Mouse (Mus musculus) layer of hippocampus, postnatal 14 days (tissue): ENCODE results near the gene Ticrr. TPM values are rescaled to one million over a fixed set of nuclear protein-coding genes. Genes with fewer than 3 reads are reported as not detected.

Experiments used
- DNase-seq, 2 experiments: peaks; one replicate each; pipeline ENCODE4 v3.0.0; 2021 to 2022; ENCODE audit warnings: low spot score in 2 of 2, mixed read lengths in 1 of 2
- long read RNA-seq, 2 experiments: library from polyadenylated mRNA; stranded (forward); transcript quantifications; one replicate each; pipeline ENCODE4 v2.0.0; 2021
- total RNA-seq, 2 experiments: library from RNA; stranded (reverse); gene quantifications; 2 replicates each; pipeline ENCODE4 v1.2.3; 2021

Ticrr gene
- total RNA-seq: under 1 TPM; 0.45 to 0.97 TPM
- long read RNA-seq, experiment 1: 0 reads
- long read RNA-seq, experiment 2: 0 reads

DNA sequence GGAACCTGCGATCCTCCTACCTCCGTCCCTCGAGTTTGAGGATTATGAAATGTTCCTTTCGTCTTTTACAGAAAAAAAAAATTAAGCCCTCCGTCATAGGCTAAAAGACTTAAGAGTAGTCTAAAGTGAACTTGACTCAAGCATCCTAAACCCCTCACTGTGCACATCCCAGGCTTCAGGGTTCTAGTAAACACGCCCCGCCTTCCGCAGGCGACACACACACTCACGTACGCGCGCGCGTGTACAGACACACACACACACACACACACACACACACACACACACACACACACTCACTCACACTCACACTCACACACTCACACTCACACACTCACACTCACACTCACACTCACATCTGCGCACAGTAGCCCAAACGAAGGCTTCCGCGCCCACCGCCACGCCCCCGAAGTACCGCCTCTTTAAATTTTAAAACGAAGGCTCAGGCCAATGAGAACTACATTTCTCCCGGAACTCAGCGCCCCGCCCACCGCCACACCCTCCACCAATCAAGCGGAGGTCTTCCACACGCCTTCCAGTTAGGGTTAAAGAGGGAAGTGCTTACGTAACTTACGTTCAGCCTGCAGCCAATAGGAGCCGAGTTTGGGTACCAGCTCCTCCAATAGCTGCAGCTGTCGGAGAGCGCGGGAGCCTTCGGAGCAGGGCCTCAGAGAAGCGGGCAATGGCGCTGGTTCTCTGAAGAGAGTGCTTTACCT, at the start of gene Ticrr:
Ticrr (plus strand) TSS at position 619 of the 713 bp plus-strand sequence.
- DNase-seq: peak; percentile 91 to 98

DNA sequence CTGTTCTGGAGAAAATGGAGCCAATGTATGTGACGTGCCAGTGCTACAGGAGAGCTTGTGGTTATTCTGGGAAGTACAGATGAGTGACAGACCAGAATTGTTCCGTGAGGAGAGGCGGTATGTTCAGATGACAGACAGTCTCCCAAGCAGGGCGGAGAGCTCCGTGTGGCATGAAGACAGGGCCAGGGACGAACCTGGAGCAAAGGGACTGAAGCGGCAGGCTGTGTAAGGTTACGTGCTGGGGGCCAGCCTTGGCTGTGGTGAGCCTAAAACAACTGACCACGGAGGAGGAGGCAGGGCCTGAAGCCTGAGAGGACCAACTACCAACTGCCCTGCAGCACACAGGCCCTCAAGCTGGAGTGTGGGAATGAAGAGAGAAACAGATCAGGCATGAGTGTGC, 48.1 kb upstream of the Ticrr start:
- DNase-seq: peak in 1 of 2 experiments; percentile 24

DNA sequence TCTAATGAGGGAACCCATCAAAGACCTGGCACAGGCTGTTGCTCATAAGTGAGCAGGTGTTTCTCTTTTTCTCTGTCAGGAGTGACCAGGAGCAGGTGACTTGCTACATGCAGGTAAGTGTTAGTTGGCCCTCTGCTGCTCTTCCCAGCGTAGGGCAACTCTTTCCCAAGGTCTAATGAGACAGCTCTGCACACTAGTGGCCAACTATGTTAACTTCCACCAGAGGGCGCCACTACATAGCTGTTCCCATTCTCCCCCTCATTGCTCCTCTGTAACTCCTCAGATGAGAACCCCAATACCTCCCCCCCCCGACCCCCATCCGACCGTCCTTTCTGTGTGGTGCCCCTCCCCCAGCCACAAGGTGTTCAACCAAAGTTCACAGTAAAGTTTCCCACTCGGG, 47.2 kb upstream of the Ticrr start:
- peak; percentile 65 to 74 for DNase-seq

DNA sequence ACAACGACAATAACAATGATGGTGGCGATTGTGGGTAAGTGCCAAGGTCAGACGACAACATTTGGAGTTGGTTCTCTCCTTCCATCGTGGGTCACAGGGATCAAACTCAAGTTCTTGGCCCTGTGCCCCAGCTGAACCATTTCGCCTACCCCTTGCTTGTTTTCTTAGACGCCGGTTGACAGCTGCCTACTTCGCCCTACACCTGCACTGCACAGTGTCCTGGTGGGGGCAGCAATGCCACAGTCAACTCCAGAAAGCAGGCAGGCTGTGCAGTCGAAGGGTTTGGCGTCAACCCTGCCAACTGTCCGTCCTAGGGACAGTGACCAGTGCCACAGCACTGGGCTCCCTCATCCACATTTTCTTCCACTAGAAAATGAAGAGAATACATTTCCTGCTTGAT, 46.7 kb upstream of the Ticrr start:
- DNase-seq: no peak

DNA sequence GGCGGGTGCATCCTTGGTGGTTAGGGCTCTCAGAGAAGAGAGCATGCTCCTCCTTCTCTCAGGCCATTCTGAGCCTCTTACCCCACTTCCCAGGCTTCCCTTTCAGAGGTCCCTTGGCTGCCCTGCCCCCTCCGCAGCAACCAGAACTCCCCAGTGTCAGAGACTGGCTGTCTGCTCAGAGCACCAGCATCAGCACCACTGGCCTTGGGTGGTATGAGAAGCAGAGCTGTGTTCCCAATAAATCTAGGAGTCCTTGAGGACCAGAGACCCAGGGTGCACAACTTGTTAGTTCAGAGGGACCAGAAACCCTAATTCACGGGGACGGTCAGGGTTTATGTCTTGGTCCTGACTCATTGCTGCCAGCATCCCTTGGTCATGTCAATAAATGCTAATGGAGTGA, 45.0 kb upstream of the Ticrr start:
- DNase-seq: no peak

DNA sequence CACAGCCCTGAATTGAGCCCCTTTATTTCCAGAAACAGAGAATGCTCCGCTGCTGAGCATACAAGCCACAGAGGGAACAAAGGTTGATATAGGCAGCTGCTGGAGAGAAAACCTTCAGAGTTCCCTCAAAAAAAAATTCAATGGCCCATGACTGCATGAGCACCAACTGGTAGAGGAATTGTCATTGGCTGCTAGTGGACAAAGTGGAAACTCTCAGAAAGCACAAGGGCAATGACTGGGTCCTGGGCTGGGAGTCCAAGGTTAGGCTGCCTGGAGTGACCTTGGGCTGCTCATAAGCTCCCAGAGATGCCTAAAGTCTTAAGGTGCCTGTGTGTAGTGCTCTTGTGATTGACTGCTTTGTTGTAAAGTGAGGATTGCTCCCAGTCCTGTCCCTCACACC, 44.1 kb upstream of the Ticrr start:
- DNase-seq: no peak

DNA sequence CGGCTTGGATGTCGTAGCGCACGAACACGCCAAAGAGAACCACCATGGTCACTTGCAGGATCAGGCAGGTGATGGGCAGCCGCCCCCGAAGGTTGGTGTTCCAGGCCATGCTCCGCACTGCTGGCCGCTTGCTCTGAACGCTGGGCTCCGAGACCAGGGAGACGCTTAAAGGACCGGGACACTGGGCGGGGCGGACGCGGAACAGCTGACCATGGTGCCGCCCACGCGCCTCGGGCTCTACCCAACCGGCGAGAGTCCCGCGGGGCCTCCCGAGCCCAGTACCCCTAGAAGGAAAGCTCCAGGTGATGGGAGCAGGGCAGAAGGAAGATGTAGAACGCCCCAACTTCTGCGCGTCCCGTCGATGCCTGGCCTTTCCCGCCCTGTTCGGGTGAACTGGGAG, 42.6 kb upstream of the Ticrr start, which contains the start of gene Rhcg:
Rhcg (minus strand) TSS at position 240 of the 400 bp plus-strand sequence.
- DNase-seq: no peak

DNA sequence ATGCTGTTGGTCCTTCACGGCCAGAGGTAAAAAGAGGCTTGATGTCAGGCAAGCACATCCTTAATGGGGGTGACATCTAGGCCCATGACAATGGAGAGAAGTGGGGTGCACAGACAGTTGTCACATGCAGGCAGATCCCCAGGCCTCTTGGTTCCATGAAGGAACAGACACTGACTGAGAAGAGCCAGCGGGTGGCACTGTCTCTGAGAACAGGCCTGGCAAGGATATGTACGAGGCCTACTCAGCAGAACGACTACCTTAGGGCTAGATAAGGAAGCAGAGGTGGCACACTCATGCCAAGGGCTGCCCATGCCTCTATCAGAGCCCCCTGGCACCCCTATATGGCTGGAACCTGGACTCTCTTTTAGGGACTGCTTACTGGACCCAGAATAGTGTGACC, 40.5 kb upstream of the Ticrr start:
- DNase-seq: no peak

DNA sequence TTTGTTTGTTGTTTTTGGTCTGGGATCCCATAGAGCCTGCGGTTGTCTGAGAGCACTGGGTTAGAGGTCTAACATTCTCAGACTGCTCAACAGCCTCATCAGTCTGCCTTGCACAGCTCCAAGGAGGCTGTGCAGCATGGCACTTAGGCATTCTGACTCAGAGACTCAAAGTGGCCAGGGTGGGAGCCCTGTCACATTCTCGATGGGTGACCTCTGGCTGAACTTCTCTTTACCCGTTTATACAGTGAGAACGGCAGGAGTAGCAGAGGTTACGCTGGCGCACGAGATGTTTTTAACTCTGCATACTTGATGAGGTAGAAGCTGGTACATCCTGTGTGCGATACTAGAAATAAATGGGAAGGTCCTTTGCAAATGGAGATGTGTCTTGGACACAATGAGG, 36.9 kb upstream of the Ticrr start:
- no peak for DNase-seq

DNA sequence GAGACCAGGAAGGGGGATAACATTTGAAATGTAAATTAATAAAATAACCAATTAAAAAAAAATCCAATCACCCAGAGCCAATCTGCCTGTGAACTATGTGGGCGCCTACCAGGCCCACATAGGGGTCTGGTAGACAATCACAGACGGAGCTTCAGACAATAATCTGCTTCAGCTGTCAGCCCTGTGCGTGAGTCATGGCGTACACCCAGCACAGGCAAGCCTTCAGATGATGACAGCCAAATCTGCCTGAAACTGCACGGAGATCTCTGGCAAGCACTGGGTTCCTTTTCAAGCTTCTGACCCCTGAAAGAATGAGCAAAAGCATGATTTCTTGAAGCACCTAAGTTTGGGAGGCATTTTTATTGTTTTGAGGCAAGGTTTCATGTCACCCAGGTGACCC, 33.8 kb upstream of the Ticrr start:
- peak in 1 of 2 experiments; percentile 44 for DNase-seq

DNA sequence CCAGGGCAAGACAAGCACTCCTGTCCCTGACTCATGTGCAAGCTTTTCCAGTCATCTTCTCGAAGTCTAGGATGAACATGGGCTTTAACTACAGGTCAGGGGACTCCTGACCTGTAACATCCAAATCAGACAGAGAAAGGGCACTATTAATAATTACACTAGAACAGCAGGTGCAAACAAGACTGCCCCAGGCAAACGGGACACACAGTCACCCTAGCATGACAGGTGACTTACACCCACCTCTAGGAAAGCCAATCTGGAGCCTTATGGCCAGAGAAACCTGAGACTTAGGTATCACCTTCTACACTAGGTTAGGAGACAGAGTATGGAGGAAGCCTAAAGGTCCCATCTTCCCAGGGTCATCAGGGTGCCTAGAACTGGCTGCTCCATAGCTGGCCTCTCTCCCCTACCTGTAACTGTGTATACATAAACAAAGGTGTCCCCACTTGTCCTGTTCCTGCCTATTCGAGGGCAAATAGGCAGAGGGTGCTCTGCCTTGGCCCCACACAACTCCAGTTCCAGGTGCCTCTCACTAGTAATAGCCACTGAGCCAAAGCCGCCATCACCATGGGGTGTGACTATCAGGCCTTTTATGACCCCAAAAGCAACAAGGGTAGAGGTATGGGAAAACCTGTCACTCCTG, 31.6 kb upstream of the Ticrr start:
- no peak for DNase-seq

DNA sequence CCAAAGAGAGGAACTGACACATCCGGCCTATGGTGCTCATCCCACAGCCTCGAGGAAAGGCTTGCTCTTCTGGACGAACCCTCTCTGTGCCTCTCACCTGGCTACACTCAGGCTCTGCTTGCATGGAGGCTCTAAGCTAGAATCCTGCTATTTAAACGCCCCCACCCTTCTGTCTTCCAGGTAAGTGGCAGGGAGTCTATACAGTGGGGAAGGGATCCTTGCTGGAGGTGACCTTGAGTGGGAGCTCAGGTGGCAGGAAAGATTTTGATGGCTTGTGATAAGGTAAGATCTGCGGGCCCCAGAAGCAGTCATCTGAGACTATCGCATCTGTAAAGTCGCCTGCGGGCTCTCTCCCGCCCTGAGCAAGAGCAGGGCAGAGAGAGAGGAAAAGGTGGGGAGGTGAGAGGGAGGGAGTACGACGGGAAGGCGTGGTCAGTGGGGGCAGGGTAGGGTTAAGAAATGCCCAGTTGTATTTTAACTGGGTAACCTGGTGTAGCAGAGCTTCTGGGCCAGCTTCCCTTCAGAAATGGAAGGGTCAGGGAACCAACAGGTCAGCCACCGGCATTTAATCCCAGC, 28.1 kb upstream of the Ticrr start:
- DNase-seq: no peak

DNA sequence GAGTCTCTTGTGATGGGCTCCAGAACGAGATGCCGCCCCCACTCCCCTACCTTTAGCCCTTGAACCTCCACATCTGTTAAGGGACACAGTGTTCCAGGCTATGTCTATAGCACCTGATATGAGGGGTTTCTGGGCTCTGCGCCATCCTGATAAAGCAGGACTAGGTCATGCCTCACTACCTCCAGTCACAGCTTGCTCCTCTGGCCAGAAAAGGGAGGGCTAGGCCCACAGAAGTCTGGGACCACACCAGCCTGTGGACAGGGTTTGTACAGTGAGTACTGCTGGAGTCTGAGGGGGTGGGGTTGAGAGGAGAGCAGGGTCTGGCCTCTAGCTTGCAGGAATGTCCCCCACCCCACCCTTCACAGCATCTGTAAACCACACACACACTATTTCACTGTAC, 12.8 kb upstream of the Ticrr start:
- no peak for DNase-seq

DNA sequence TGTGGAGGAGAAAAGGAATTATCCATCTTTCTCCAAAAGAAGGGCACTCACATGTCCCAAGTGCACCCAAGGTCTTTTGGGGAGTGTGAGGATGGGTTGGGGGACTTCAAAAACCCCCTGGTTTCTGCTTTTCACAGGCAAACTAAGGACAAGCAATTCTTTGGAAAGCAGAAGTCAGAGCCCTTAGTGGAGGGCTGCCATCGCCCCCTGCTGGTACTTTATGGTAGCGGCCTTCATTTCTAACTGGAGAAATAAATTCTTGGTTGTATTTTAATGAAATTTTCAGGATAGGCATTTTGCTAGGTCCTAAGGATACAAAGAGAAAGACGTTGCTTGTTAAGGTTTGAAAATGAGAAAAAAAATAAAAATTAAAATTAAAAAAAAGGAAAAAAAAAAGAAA, 11.0 kb upstream of the Ticrr start:
- peak; percentile 71 to 77 for DNase-seq

DNA sequence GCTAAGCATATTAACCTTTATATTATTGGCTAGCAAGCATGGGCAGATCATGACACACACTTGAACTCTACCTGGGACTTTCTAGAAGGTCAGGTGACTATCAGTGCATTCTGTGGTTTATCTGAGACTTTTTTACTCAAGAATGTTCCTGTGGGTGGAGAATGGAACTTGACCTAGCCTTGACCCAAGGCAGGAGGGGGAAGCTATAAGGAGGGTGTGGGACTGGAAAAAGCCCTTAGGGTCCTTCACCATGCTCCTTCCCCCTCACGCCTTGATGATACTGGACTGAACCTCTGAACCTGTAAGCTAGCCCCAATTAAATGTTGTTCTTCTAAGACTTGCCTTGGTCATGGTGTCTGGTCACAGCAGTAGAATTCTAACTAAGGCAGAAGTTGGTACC, 5.8 kb upstream of the Ticrr start:
- DNase-seq: no peak

DNA sequence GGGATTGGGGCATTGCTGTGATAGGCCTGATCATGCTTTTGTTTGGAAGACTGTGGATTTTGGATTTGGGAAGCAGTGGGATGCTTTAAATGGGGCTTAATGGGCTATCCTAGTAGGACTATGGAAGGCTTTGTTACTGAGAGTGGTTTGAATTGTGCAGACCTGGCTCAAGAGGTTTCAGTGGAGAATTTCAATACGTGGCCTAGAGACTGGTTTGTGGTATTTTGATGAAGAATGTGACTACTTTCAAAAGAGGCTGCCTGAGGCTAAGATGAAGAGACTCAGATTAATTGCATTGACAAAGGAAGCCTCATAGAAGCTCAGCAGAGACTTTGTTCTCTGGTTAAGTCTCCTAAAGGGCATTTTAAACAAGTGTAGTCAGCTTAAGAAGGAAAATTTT, 5.4 kb upstream of the Ticrr start:
- DNase-seq: no peak

DNA sequence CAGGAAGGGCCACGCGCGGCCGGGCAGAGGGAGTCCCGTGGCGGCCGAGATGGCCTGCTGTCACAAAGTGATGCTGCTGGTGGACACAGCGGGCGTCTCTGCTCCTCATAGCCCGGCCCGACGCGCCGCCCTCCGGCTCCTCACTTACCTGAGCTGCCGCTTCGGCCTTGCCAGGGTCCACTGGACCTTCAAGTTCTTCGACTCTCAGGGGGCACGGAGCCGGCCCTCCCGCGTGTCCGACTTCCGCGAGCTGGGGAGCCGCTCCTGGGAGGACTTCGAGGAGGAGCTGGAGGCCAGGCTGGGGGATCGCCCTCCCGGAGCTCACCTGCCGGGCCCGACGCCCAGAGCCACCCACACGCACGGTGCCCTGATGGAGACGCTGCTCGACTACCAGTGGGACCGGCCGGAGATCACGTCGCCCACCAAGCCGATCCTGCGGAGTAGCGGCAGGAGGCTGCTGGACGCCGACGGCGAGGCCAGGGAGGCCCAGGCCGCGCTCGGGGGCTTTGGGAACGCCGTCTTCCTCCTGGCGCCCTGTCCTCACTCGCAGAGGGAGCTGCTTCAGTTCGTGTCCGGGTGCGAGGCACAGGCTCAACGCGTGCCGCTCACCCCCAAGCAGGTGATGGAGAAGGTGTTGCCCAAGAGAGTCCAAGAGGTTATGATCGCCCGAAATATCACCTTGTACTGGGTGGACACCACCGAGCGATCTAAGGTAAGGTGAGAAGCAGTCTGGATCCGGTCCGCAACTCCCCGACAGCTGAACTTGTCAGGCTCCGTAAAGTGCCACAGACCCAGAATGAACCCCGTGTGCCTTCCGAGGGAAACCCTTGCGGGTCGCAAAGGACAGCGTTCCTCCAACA, 525 bp downstream of the Ticrr start:
- no peak for DNase-seq

DNA sequence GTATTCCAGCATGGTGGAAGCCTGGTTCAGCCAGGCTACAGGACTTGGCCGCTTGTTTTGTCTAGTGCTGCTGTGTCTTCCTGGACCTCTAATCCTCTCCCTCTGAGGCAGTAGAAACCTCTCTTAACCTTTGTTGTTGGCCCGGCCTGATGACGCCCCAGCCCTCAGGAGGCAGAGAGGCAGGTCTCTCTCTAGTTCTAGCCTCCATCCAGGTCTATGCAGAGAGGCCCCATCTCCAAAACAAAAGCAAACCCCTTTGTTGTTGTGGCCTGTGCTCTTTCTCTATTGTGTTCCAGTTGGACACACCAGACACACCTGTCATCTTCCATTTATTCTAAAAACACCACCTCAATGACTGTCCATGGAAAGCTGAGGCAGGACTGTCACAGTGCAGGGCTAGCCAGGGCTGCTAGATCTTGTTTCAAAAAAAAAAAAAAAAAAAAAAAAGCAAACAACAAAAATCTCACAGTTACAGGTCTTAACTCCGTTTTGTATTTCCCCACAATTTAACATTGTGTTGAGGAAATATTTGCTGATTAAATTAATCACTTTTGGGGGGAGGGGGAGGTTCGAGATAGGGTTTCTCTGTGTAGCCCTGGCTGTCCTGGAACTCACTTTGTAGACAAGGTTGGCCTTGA, 1.4 kb downstream of the Ticrr start:
- no peak for DNase-seq

DNA sequence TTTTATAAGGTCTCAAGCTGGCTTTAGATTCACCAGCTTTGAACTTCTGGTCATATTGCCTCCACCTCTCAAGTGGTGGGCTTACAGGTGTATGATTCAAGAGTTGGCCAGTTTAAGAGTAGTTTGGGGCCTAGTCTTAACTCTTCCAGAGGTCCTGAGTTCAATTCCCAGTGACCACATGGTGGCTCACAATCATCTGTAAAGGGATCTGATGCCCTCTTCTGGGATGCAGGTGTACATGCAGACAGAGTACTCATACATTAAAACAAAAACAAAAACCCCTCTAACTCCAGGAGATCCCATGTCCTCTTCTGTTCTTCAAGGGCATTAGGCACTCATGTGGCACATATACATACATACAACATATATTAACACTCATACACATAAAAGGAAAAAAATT, 6.7 kb downstream of the Ticrr start:
- DNase-seq: no peak

DNA sequence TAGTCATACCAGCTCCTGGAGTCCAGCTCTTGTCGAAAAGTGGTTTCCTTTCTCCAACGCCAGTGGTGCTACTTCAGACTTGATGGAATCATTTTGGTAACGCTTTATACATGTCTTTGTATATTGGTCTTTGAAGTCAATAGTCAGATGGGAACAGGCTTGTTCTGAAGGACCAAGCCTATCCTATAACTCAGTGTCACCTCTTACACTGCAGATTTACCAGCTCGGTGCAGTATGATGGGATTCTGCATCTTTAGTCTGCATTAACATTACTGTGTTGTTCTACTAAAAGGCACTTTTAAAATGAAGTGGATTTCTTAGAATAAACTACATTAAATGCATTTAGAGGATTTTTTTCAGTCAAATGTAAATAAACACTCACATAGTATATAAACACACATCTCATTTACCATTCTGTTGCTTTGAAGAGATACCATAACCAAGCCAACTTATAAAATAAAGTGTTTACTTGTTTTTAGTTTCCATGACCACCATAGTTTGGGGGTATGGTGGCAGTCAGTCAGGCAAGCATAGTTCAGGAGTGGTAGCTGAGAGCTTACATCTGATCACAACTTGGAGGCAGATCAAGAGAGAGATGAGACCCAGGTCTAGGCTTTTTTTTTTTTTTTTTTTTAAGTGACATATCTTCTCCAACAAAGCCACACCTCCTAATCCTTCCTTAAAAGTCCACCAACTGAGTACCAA, 11.1 kb downstream of the Ticrr start:
- DNase-seq: no peak
